Mouse (Mus musculus): ENCODE data around the gene Numb.

- TF ChIP-seq CTCF (IDR thresholded peaks at IDR 0.05; ENCODE audit: low read depth, low read length) (no peak), GATA1 (IDR thresholded peaks at IDR 0.05; ENCODE audit: borderline replicate concordance, low read length) (no peak), POLR2AphosphoS5 (IDR thresholded peaks at IDR 0.05; ENCODE audit: insufficient replicate concordance, low read depth, low read length) (no peak)
Observed at GRCm38 (mm10) chr12:83914797-83915196, 6.9 kb downstream of the Numb start.
